Mouse (Mus musculus): ENCODE results near the gene Psmd5. TPM values are rescaled to one million over a fixed set of nuclear protein-coding genes. Genes with fewer than 3 reads are reported as not detected.

Gene Psmd5
- polyA plus RNA-seq, 1 experiment from 2014 or later, result 59.0 TPM

DNA sequence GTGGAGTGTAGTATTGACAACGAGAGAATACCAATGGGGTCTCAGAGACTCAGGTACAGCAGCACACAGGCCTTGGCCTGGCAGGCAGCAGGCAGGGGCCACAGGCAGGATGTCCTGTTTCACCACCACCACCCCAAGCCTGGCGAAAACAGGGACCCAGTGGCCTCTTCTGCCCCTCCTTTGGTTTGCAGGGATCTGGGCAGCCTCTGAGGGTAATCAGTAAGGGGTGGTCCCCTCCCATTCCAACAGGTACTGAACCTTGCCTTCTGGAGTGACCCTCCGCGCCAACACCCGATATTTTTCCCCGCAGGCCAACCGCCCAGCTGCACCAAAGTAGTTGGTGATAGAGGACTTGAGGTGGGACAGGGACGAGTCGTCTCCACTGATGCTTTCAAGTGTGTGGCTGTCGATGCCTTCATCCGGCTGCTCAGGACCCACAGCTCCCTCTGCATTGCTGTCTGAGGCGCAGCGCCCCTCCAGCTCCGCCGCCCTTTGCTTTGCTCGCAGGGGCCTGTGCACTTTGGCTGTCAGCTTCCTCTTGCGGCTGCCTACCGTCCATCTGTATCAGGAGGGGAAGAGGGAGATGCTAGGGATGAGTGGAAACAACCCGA lies 20.8 kb upstream of the Psmd5 start:
- H3K9me3 ChIP-seq, result no peaks in the 10 kb centered on the region
- no peaks in the 10 kb centered on the region for H3K27me3 ChIP-seq (replicated peaks)
- no peak overlapping the region for H3K9ac ChIP-seq
- ATAC-seq (ENCODE audit: extremely low read depth, insufficient number of reproducible peaks, low FRiP score, low TSS enrichment), result no peak
- no peak overlapping the region for H3K27ac ChIP-seq (replicated peaks)
- peaks cover 8% of the 10 kb centered on the region; the same call in 1 of the 2 replicates for H3K36me3 ChIP-seq
- 68% methylated on average over 19 of the region's 19 CpGs for WGBS
- H3K4me1 ChIP-seq, result no peaks in the 10 kb centered on the region
- no peak overlapping the region for H3K4me3 ChIP-seq
- H3K4me2 ChIP-seq, result no peak overlapping the region

GRCm38 (mm10) chr2:34893950-34894349 lies 19.2 kb upstream of the Psmd5 start:
- Histone ChIP-seq H3K4me2 (no peak overlapping the region), H3K4me1 (no peaks in the 10 kb centered on the region), H3K27me3 (replicated peaks) (no peaks in the 10 kb centered on the region), H3K9ac (no peak overlapping the region), H3K27ac (replicated peaks) (no peak overlapping the region), H3K36me3 (peaks cover 5% of the 10 kb centered on the region; the same call in 1 of the 2 replicates), H3K4me3 (no peak overlapping the region), H3K9me3 (no peaks in the 10 kb centered on the region)
- no peak for ATAC-seq (ENCODE audit: extremely low read depth, insufficient number of reproducible peaks, low FRiP score, low TSS enrichment)
- WGBS, result 58% methylated on average over 5 of the region's 5 CpGs

- no peak overlapping the region for H3K4me3 ChIP-seq
- H3K27me3 ChIP-seq (replicated peaks), result peaks cover 23% of the 10 kb centered on the region
- no peak overlapping the region for H3K4me2 ChIP-seq
- H3K27ac ChIP-seq (replicated peaks), result no peak overlapping the region
- H3K4me1 ChIP-seq, result no peaks in the 10 kb centered on the region
- H3K36me3 ChIP-seq, result no peaks in the 10 kb centered on the region
- 60% methylated on average over 2 of the region's 2 CpGs for WGBS
- H3K9me3 ChIP-seq, result no peaks in the 10 kb centered on the region
- H3K9ac ChIP-seq, result no peak overlapping the region
- no peak for ATAC-seq (ENCODE audit: extremely low read depth, insufficient number of reproducible peaks, low FRiP score, low TSS enrichment)
Observed at GRCm38 (mm10) chr2:34884186-34884585, 9.4 kb upstream of the Psmd5 start.

GRCm38 (mm10) chr2:34883190-34883589 lies 8.4 kb upstream of the Psmd5 start:
- H3K27ac ChIP-seq (replicated peaks), result no peak overlapping the region
- no peak overlapping the region for H3K9ac ChIP-seq
- H3K36me3 ChIP-seq, result no peaks in the 10 kb centered on the region
- peaks cover 24% of the 10 kb centered on the region for H3K27me3 ChIP-seq (replicated peaks)
- H3K9me3 ChIP-seq, result no peaks in the 10 kb centered on the region
- H3K4me2 ChIP-seq, result no peak overlapping the region
- H3K4me1 ChIP-seq, result no peaks in the 10 kb centered on the region
- no peak for ATAC-seq (ENCODE audit: extremely low read depth, insufficient number of reproducible peaks, low FRiP score, low TSS enrichment)
- 35% methylated on average over 5 of the region's 5 CpGs for WGBS
- H3K4me3 ChIP-seq, result no peak overlapping the region

GRCm38 (mm10) chr2:34882757-34883156 lies 8.0 kb upstream of the Psmd5 start:
- H3K27ac ChIP-seq (replicated peaks), result no peak overlapping the region
- WGBS, result 89% methylated on average over 2 of the region's 2 CpGs
- no peak overlapping the region for H3K4me2 ChIP-seq
- H3K9ac ChIP-seq, result no peak overlapping the region
- no peaks in the 10 kb centered on the region for H3K36me3 ChIP-seq
- H3K27me3 ChIP-seq (replicated peaks), result peaks cover 28% of the 10 kb centered on the region
- H3K4me3 ChIP-seq, result no peak overlapping the region
- no peaks in the 10 kb centered on the region for H3K9me3 ChIP-seq
- H3K4me1 ChIP-seq, result no peaks in the 10 kb centered on the region
- no peak for ATAC-seq (ENCODE audit: extremely low read depth, insufficient number of reproducible peaks, low FRiP score, low TSS enrichment)

GRCm38 (mm10) chr2:34880054-34880453 lies 5.3 kb upstream of the Psmd5 start:
- 78% methylated on average over 10 of the region's 10 CpGs for WGBS

GRCm38 (mm10) chr2:34874271-34874670 lies 497 bp downstream of the Psmd5 start, which contains the start of gene Cutal:
Gene Cutal, plus strand, starts transcription at chr2:34874396.
- Histone ChIP-seq H3K9ac (peak within 1 kb of the TSS; percentile 72), H3K9me3 (no peaks in the 10 kb centered on the region), H3K27me3 (replicated peaks) (peaks cover 51% of the 10 kb centered on the region), H3K27ac (replicated peaks) (no peak within 1 kb of the TSS), H3K4me2 (peak within 1 kb of the TSS; percentile 70), H3K36me3 (no peaks in the 10 kb centered on the region), H3K4me1 (peaks cover 25% of the 10 kb centered on the region), H3K4me3 (peak within 1 kb of the TSS; percentile 42)
- ATAC-seq (ENCODE audit: extremely low read depth, insufficient number of reproducible peaks, low FRiP score, low TSS enrichment), result no peak
- WGBS, result 5% methylated on average over 14 of the region's 14 CpGs

More at GRCm38 (mm10) chr2:34880054-34880453, 5.3 kb upstream of the Psmd5 start:
- Histone ChIP-seq H3K4me3 (no peak overlapping the region), H3K27ac (replicated peaks) (no peak overlapping the region), H3K4me1 (no peaks in the 10 kb centered on the region), H3K9ac (no peak overlapping the region), H3K9me3 (no peaks in the 10 kb centered on the region), H3K27me3 (replicated peaks) (peaks cover 49% of the 10 kb centered on the region), H3K36me3 (no peaks in the 10 kb centered on the region), H3K4me2 (no peak overlapping the region)
- no peak for ATAC-seq (ENCODE audit: extremely low read depth, insufficient number of reproducible peaks, low FRiP score, low TSS enrichment)

- Histone ChIP-seq H3K9me3 (no peaks in the 10 kb centered on the region), H3K9ac (peak overlapping the region; percentile 96), H3K4me1 (peaks cover 39% of the 10 kb centered on the region), H3K4me3 (peak overlapping the region; percentile 93), H3K27ac (replicated peaks) (peak overlapping the region; percentile 94), H3K36me3 (peaks cover 6% of the 10 kb centered on the region), H3K4me2 (peak overlapping the region; percentile 85), H3K27me3 (replicated peaks) (peaks cover 29% of the 10 kb centered on the region)
- peak; percentile 96 for ATAC-seq (ENCODE audit: extremely low read depth, insufficient number of reproducible peaks, low FRiP score, low TSS enrichment)
- under 1% methylated on average over 67 of the region's 67 CpGs for WGBS
Observed at GRCm38 (mm10) chr2:34870520-34871474, 4.0 kb downstream of the Psmd5 start.

DNA sequence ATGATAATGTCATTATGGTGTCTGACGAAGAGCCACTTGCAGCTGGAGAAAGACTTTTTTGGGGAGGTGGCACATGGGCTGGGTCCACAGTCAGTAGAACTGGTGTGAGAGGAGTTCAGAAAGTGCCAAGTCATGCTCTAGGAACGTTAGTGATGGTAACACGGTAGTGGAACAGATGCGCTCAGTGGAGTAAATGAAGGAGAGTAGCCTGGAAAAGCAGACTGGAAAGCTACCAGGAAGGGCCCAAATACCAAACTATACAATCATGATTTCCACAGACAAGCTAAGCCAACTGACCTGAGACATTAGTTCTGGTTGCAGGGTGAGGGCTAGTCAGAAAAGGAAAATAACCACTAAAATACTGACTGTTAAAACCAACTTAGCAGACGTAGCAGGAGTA lies 5.1 kb downstream of the Psmd5 start:
- WGBS, result 32% methylated on average over 5 of the region's 5 CpGs
- Histone ChIP-seq H3K4me2 (peak overlapping the region; percentile 85), H3K4me1 (peaks cover 37% of the 10 kb centered on the region), H3K4me3 (peak overlapping the region; percentile 93), H3K27ac (replicated peaks) (0 out of 2 replicates have a peak overlapping the region, but pooled peaks have one; percentile 15), H3K9ac (peak overlapping the region; percentile 96), H3K27me3 (replicated peaks) (peaks cover 20% of the 10 kb centered on the region), H3K36me3 (peaks cover 17% of the 10 kb centered on the region), H3K9me3 (no peaks in the 10 kb centered on the region)
- ATAC-seq (ENCODE audit: extremely low read depth, insufficient number of reproducible peaks, low FRiP score, low TSS enrichment), result no peak

DNA sequence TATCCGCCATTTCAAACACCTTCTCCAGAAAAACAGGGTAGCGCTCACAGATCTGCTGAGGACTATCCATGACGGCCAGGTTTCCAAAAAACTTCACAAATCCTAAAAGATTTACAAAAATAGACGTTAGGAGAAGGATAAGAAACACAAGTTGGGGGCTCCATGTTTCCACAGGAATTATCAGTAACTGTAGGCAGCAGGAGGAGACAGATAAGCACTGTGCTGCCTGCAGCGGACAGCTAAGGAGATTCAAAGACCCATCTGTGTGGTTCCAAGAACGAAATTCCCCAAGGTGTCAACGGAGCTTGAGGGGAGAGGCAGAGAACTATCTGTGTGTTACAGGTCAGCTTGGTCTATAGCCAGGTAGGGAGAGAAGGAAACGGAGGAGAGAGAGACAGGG lies 17.0 kb downstream of the Psmd5 start:
- Histone ChIP-seq H3K27me3 (replicated peaks) (no peaks in the 10 kb centered on the region), H3K9me3 (no peaks in the 10 kb centered on the region), H3K4me3 (no peak overlapping the region), H3K36me3 (peaks cover 93% of the 10 kb centered on the region), H3K4me1 (no peaks in the 10 kb centered on the region), H3K4me2 (no peak overlapping the region), H3K27ac (replicated peaks) (no peak overlapping the region), H3K9ac (no peak overlapping the region)
- no peak for ATAC-seq (ENCODE audit: extremely low read depth, insufficient number of reproducible peaks, low FRiP score, low TSS enrichment)
- 76% methylated on average over 8 of the region's 8 CpGs for WGBS

DNA sequence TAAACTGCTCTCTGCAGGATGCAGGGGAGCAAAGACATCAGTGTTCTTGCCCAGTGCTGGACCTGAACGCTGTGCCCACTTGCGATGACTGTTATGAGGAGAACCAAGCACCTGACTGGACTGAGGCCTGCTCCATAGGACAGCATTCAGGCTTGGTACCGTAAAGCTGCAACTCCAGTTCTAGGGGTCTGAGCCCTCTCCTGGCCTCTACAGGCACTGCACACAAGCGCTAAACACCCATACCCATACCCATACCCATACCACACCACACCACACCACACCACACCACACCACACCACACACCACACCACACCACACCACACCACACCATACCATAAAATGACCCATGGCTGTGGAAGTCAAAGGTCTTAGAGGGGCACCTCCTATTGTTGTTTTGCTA lies 19.5 kb downstream of the Psmd5 start:
- peaks cover 99% of the 10 kb centered on the region for H3K36me3 ChIP-seq
- H3K27me3 ChIP-seq (replicated peaks), result no peaks in the 10 kb centered on the region
- no peak overlapping the region for H3K4me2 ChIP-seq
- H3K27ac ChIP-seq (replicated peaks), result no peak overlapping the region
- no peak for ATAC-seq (ENCODE audit: extremely low read depth, insufficient number of reproducible peaks, low FRiP score, low TSS enrichment)
- H3K9me3 ChIP-seq, result no peaks in the 10 kb centered on the region
- no peak overlapping the region for H3K4me3 ChIP-seq
- WGBS, result 90% methylated on average over 4 of the region's 4 CpGs
- H3K4me1 ChIP-seq, result no peaks in the 10 kb centered on the region
- H3K9ac ChIP-seq, result no peak overlapping the region

Measured in heart, embryonic 13.5 days (tissue).